Mouse (Mus musculus): ENCODE results near the gene Madd. TPM values are rescaled to one million over a fixed set of nuclear protein-coding genes. Genes with fewer than 3 reads are reported as not detected.

Gene Madd
- polyA plus RNA-seq, 1 experiment from 2014 or later = 13.7 TPM

DNA sequence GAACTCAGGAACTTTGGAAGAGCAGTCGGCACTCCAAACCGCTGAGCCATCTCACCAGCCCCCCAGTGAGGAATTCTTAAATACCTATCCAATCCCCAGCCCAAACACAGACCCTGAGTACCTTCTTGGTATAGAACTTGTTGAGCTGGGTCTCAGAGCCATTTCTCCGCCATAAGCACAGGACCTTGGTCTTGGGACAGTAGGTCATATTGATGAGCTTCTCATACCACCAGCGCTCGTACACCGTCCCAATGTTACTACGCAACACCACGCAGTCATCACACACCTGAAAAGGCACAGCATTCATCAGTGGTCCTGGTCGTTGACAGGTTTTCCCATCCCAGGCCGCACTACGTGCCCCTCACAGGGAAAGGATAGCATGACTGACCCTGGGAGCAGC, 40.2 kb downstream of the Madd start:
- ATAC-seq (replicated peaks; ENCODE audit: low FRiP score) (no peak), DNase-seq (ENCODE audit: low spot score) (no peak)
- 93% methylated on average over 11 of the region's 11 CpGs for WGBS
- Histone ChIP-seq H3K4me1 (replicated peaks; ENCODE audit: control insufficient read depth, insufficient read depth, low read length) (no peaks in the 10 kb centered on the region), H3K9me3 (ENCODE audit: control insufficient read depth, low read length) (no peaks in the 10 kb centered on the region), H3K36me3 (ENCODE audit: control insufficient read depth, insufficient read depth, low read length) (peaks cover 2% of the 10 kb centered on the region; the same call in 1 of the 2 replicates), H3K4me2 (no peak overlapping the region), H3K9ac (ENCODE audit: low read depth, low read length) (no peak overlapping the region), H3K27me3 (replicated peaks; ENCODE audit: control insufficient read depth, insufficient read depth, low read length) (no peaks in the 10 kb centered on the region), H3K4me3 (ENCODE audit: low read depth, low read length) (no peak overlapping the region), H3K27ac (ENCODE audit: low read depth, low read length) (no peak overlapping the region)

DNA sequence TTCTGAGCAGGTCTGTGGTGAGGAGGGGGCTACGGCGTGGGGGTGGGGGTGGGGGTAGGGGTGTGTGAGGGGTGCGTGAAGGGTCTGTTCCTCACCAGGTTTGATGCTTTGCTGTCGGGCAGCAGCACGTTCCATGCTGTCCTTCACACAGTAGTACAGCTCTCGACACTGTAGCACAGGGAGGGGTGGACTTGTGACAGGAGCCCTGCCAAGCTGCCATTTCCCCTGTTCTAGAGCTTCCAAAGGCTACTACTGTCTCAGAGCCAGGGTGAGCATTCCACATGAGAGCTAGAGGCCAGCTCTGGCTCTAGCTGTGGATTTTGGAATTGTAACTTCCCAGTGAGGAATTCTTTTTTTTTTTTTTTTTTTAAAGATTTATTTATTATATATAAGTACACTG, 40.7 kb downstream of the Madd start:
- 92% methylated on average over 6 of the region's 6 CpGs for WGBS
- ATAC-seq (replicated peaks; ENCODE audit: low FRiP score) = no peak

DNA sequence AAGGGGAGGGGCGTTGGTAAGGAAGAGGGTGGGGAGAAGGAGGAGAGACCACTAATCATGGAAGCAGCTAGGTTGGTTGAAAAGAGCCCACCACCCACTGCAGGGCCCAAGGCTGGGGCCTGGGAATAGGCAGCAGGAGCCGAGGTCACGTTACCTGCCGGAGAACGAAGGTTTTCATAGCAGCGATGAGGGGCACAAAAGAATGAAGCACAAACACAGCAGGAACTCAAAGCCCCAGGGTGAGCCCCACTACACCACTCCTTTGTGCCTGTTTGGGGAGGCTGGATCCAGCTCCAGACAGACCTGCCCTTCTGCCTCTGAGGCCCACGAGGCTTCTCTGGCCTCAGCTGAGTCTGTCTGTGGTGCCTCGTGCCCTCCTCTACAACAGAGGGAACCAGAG, 43.9 kb downstream of the Madd start:
- Histone ChIP-seq H3K27me3 (replicated peaks; ENCODE audit: control insufficient read depth, insufficient read depth, low read length) (no peaks in the 10 kb centered on the region), H3K9me3 (ENCODE audit: control insufficient read depth, low read length) (no peaks in the 10 kb centered on the region), H3K9ac (ENCODE audit: low read depth, low read length) (no peak overlapping the region), H3K4me1 (replicated peaks; ENCODE audit: control insufficient read depth, insufficient read depth, low read length) (no peaks in the 10 kb centered on the region), H3K4me3 (ENCODE audit: low read depth, low read length) (no peak overlapping the region), H3K4me2 (no peak overlapping the region), H3K36me3 (ENCODE audit: control insufficient read depth, insufficient read depth, low read length) (peaks cover 4% of the 10 kb centered on the region; the same call in 1 of the 2 replicates), H3K27ac (ENCODE audit: low read depth, low read length) (no peak overlapping the region)
- ATAC-seq (replicated peaks; ENCODE audit: low FRiP score) (no peak), DNase-seq (ENCODE audit: low spot score) (no peak)
- WGBS = 87% methylated on average over 8 of the region's 8 CpGs

More for the DNA sequence above, 40.7 kb downstream of the Madd start:
- Histone ChIP-seq H3K4me1 (replicated peaks; ENCODE audit: control insufficient read depth, insufficient read depth, low read length) (no peaks in the 10 kb centered on the region), H3K4me3 (ENCODE audit: low read depth, low read length) (no peak overlapping the region), H3K36me3 (ENCODE audit: control insufficient read depth, insufficient read depth, low read length) (peaks cover 2% of the 10 kb centered on the region; the same call in 1 of the 2 replicates), H3K27ac (ENCODE audit: low read depth, low read length) (no peak overlapping the region), H3K4me2 (no peak overlapping the region), H3K9ac (ENCODE audit: low read depth, low read length) (no peak overlapping the region), H3K9me3 (ENCODE audit: control insufficient read depth, low read length) (no peaks in the 10 kb centered on the region), H3K27me3 (replicated peaks; ENCODE audit: control insufficient read depth, insufficient read depth, low read length) (no peaks in the 10 kb centered on the region)
- no peak for DNase-seq (ENCODE audit: low spot score)

DNA sequence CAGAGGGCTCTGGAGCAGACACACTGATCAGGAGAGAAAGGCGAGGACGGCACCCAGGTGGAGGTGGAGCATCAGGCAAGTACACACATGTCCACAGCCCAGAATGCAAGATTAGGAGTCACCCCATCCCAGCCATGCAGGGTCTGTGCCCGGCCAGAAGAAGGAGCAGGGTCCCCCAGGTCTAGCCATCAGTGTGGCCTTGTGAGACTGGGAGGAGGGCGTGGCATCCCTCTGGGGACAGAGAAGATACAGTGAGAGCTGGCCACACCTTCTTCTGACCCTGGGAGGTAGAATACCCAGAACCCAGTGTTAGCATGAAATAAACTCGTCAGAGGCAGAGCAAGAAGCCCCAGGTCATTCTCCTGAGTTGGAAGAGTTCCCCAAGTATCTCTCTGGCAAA, 44.3 kb downstream of the Madd start:
- no peaks in the 10 kb centered on the region for H3K9me3 ChIP-seq (ENCODE audit: control insufficient read depth, low read length)
- H3K36me3 ChIP-seq (ENCODE audit: control insufficient read depth, insufficient read depth, low read length) = peaks cover 4% of the 10 kb centered on the region; the same call in 1 of the 2 replicates
- ATAC-seq (replicated peaks; ENCODE audit: low FRiP score) (no peak), DNase-seq (ENCODE audit: low spot score) (no peak)
- no peaks in the 10 kb centered on the region for H3K27me3 ChIP-seq (replicated peaks; ENCODE audit: control insufficient read depth, insufficient read depth, low read length)
- no peak overlapping the region for H3K4me2 ChIP-seq
- H3K27ac ChIP-seq (ENCODE audit: low read depth, low read length) = no peak overlapping the region
- no peak overlapping the region for H3K9ac ChIP-seq (ENCODE audit: low read depth, low read length)
- H3K4me3 ChIP-seq (ENCODE audit: low read depth, low read length) = no peak overlapping the region
- whole genome bisulfite sequencing = 56% methylated on average over 5 of the region's 5 CpGs
- no peaks in the 10 kb centered on the region for H3K4me1 ChIP-seq (replicated peaks; ENCODE audit: control insufficient read depth, insufficient read depth, low read length)

DNA sequence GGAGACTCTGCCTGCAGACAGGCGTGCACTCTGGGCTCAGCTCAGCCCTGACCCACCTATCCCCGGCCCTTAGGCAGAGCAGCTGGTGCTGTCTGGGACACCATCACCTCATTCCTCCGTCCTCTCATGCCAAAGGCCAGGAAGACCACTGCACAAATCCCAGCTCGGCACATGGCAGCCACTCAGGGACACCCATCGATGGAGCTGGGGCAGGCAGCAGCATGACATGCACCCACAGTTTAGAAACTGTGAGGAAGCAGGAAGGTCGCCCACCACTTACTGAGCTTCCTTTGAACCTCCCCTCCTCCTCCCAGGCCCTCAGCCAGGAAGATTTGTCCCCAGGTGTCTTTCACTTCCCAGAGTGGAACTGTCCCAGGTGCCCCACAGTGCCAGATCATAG, 46.2 kb downstream of the Madd start:
- H3K4me3 ChIP-seq (ENCODE audit: low read depth, low read length) = no peak overlapping the region
- peaks cover 4% of the 10 kb centered on the region; the same call in 1 of the 2 replicates for H3K36me3 ChIP-seq (ENCODE audit: control insufficient read depth, insufficient read depth, low read length)
- H3K4me2 ChIP-seq = no peak overlapping the region
- no peaks in the 10 kb centered on the region for H3K4me1 ChIP-seq (replicated peaks; ENCODE audit: control insufficient read depth, insufficient read depth, low read length)
- DNase-seq (ENCODE audit: low spot score) = no peak
- no peak overlapping the region for H3K9ac ChIP-seq (ENCODE audit: low read depth, low read length)
- WGBS = 79% methylated on average over 6 of the region's 6 CpGs
- H3K9me3 ChIP-seq (ENCODE audit: control insufficient read depth, low read length) = no peaks in the 10 kb centered on the region
- H3K27me3 ChIP-seq (replicated peaks; ENCODE audit: control insufficient read depth, insufficient read depth, low read length) = no peaks in the 10 kb centered on the region
- no peak overlapping the region for H3K27ac ChIP-seq (ENCODE audit: low read depth, low read length)
- ATAC-seq (replicated peaks; ENCODE audit: low FRiP score) = no peak

DNA sequence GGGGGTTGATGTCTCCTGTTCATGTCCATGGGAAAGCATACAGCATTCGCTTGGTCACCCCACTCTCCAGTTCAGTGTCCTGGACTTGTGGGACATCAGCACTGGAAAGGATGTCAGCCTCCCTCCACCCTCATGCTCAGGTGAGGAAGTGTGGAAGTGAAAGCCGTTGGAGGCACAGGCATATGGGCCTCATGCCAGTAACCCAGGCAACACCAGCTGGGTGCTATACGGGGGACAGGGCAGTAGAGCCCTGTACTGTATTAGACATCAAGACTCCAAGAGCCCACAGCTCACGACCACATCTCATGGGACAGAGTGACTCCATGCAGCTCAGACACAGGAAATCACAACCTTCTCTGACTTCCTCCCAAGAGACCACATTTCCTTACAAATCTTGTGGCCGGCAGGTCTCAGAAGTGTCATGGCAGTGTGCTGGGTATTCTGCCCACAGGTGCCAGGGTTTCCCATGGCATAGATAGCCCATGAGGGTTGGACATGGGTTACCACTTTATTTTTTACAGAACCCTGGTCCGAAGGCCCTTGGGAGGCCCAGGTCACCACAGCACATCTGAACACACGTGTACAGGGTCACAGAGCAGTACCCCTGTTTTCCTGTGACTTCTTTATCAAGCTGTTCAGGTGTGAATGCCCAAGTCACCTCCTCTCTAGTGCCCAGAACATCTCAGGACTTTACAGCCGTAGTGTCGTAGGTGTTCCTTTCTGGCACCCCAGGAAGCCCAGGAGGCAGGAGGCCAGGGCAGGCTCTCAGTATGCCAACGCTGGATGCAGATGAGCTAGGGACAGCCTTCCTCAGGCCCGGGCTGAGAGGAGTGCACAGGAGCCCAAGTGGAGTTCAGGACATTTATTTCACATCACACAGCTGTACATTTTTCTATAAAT, 46.9 kb downstream of the Madd start:
- H3K4me1 ChIP-seq (replicated peaks; ENCODE audit: control insufficient read depth, insufficient read depth, low read length) = no peaks in the 10 kb centered on the region
- H3K9ac ChIP-seq (ENCODE audit: low read depth, low read length) = no peak overlapping the region
- no peaks in the 10 kb centered on the region for H3K27me3 ChIP-seq (replicated peaks; ENCODE audit: control insufficient read depth, insufficient read depth, low read length)
- DNase-seq (ENCODE audit: low spot score) = no peak
- H3K4me3 ChIP-seq (ENCODE audit: low read depth, low read length) = no peak overlapping the region
- H3K4me2 ChIP-seq = no peak overlapping the region
- peaks cover 4% of the 10 kb centered on the region; the same call in 1 of the 2 replicates for H3K36me3 ChIP-seq (ENCODE audit: control insufficient read depth, insufficient read depth, low read length)
- no peaks in the 10 kb centered on the region for H3K9me3 ChIP-seq (ENCODE audit: control insufficient read depth, low read length)
- H3K27ac ChIP-seq (ENCODE audit: low read depth, low read length) = no peak overlapping the region
- no peak for ATAC-seq (replicated peaks; ENCODE audit: low FRiP score)
- 77% methylated on average over 11 of the region's 11 CpGs for WGBS

DNA sequence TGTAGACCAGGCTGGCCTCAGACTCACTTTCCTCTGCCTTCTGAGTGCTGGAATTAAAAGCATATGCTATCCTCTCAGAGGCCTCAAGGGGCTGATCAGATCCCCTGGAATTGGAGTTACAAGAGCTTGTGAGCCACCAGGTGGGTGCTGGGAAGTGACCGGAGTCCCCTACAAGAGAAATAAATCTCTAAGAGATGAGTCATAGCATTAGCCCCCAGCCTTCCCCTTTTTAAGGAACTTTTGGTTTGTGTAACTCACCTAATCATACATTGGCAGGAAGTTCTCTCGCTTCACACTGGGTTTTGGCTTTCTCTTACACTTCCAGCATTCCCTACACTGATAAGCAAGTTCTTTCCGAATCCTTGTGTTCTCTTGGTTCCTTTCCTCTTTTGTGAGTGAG, 51.6 kb downstream of the Madd start:
- no peaks in the 10 kb centered on the region for H3K9me3 ChIP-seq (ENCODE audit: control insufficient read depth, low read length)
- no peak overlapping the region for H3K4me2 ChIP-seq
- H3K4me3 ChIP-seq (ENCODE audit: low read depth, low read length) = no peak overlapping the region
- no peak overlapping the region for H3K9ac ChIP-seq (ENCODE audit: low read depth, low read length)
- ATAC-seq (replicated peaks; ENCODE audit: low FRiP score) (no peak), DNase-seq (ENCODE audit: low spot score) (no peak)
- no peak overlapping the region for H3K27ac ChIP-seq (ENCODE audit: low read depth, low read length)
- H3K36me3 ChIP-seq (ENCODE audit: control insufficient read depth, insufficient read depth, low read length) = no peaks in the 10 kb centered on the region
- WGBS = 47% methylated on average over 3 of the region's 3 CpGs
- no peaks in the 10 kb centered on the region for H3K4me1 ChIP-seq (replicated peaks; ENCODE audit: control insufficient read depth, insufficient read depth, low read length)
- no peaks in the 10 kb centered on the region for H3K27me3 ChIP-seq (replicated peaks; ENCODE audit: control insufficient read depth, insufficient read depth, low read length)

DNA sequence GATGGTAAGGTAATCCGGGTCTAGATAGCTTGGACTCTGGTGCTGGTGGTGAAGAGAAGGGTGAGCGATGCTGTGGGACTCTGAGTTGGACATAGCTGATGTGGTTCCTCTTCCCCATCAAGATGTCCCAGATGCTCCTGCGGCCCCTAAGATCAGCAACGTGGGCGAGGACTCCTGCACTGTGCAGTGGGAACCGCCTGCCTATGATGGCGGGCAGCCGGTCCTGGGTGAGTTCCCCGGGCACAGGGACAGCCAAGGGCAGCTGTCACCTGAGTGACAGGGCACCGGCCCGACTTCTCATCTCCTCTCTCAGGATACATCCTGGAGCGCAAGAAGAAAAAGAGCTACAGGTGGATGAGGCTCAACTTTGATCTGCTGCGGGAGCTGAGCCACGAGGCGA, 52.4 kb downstream of the Madd start:
- H3K27ac ChIP-seq (ENCODE audit: low read depth, low read length) = no peak overlapping the region
- H3K36me3 ChIP-seq (ENCODE audit: control insufficient read depth, insufficient read depth, low read length) = no peaks in the 10 kb centered on the region
- no peak for DNase-seq (ENCODE audit: low spot score)
- H3K4me1 ChIP-seq (replicated peaks; ENCODE audit: control insufficient read depth, insufficient read depth, low read length) = no peaks in the 10 kb centered on the region
- WGBS = 88% methylated on average over 15 of the region's 15 CpGs
- no peak overlapping the region for H3K9ac ChIP-seq (ENCODE audit: low read depth, low read length)
- no peaks in the 10 kb centered on the region for H3K9me3 ChIP-seq (ENCODE audit: control insufficient read depth, low read length)
- no peak overlapping the region for H3K4me2 ChIP-seq
- H3K4me3 ChIP-seq (ENCODE audit: low read depth, low read length) = no peak overlapping the region
- no peaks in the 10 kb centered on the region for H3K27me3 ChIP-seq (replicated peaks; ENCODE audit: control insufficient read depth, insufficient read depth, low read length)
- ATAC-seq (replicated peaks; ENCODE audit: low FRiP score) = no peak

DNA sequence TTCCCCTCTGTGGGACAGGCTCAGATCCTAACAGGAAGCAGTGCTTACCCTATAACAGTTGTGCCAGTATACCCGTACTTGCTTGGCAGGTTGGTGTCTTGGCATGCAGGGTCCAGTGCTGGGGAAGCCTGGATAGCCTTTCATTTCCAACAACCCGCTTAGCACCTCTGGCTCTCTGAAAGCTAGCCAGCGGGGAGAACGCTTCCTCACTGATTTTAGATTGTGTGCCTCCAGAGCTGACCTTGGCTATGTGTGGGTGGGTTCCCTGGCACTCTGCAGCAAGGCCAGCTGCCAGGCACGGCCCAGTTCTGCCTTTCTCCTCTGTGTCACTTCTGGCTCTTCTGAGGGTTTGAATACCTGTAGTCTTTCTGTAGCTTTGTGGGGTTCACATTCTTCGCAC, 53.5 kb downstream of the Madd start:
- Histone ChIP-seq H3K36me3 (ENCODE audit: control insufficient read depth, insufficient read depth, low read length) (no peaks in the 10 kb centered on the region), H3K9me3 (ENCODE audit: control insufficient read depth, low read length) (no peaks in the 10 kb centered on the region), H3K9ac (ENCODE audit: low read depth, low read length) (no peak overlapping the region), H3K27ac (ENCODE audit: low read depth, low read length) (no peak overlapping the region), H3K4me3 (ENCODE audit: low read depth, low read length) (no peak overlapping the region), H3K4me1 (replicated peaks; ENCODE audit: control insufficient read depth, insufficient read depth, low read length) (no peaks in the 10 kb centered on the region), H3K27me3 (replicated peaks; ENCODE audit: control insufficient read depth, insufficient read depth, low read length) (no peaks in the 10 kb centered on the region), H3K4me2 (no peak overlapping the region)
- ATAC-seq (replicated peaks; ENCODE audit: low FRiP score) = no peak
- no peak for DNase-seq (ENCODE audit: low spot score)
- whole genome bisulfite sequencing = 88% methylated on average over 6 of the region's 6 CpGs
